Mouse (Mus musculus): ENCODE results near the gene Shisa3. TPM values are rescaled to one million over a fixed set of nuclear protein-coding genes. Genes with fewer than 3 reads are reported as not detected.
A peak's percentile ranks its signal among the peaks of the same experiment; 100 is the strongest.

The Shisa3 gene
- total RNA-seq, 2 experiments from 2014 or later: 0.52 to 1.2 TPM

GRCm38 (mm10) chr5:67606916-67607803 lies 522 bp upstream of the Shisa3 start:
- no peak for DNase-seq (ENCODE audit: low spot score in 2 of 2)
- Histone ChIP-seq H3K27ac (no peak overlapping the region), H3K4me3 (peak overlapping the region; percentile 40)

GRCm38 (mm10) chr5:67608674-67609519 lies 1.2 kb downstream of the Shisa3 start:
- H3K4me3 ChIP-seq: peak overlapping the region; percentile 40
- DNase-seq (ENCODE audit: low spot score in 2 of 2): no peak
- no peak for TF ChIP-seq CTCF (conservative IDR thresholded peaks at IDR 0.05)
- no peak overlapping the region for H3K27ac ChIP-seq

More at GRCm38 (mm10) chr5:67606916-67607803, 522 bp upstream of the Shisa3 start:
- no peak for TF ChIP-seq CTCF (conservative IDR thresholded peaks at IDR 0.05)

GRCm38 (mm10) chr5:67609520-67609837 lies 1.8 kb downstream of the Shisa3 start:
- no peak overlapping the region for H3K27ac ChIP-seq
- no peak for TF ChIP-seq CTCF (conservative IDR thresholded peaks at IDR 0.05)
- DNase-seq (ENCODE audit: low spot score in 2 of 2): no peak
- no peak overlapping the region for H3K4me3 ChIP-seq

DNA sequence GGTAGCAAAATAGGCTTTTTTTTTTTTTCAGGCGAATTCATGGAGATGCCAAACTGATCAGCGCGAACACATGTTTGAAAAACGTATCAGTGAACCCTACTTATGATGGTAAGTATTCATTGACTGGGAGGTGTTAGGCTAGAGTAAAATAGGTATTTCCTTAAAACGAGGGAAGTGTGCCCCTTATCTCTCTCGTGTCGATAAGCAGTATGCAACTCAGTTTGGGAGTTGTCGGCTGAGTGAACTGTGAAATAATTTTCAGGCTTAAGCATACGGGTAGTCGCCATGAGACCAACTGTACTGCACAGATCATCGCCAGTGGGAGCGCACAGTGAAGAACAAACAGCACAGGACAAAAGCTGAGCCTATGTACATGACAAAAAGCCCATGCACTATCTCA lies 13.5 kb downstream of the Shisa3 start:
- DNase-seq (ENCODE audit: low spot score in 2 of 2): no peak
- no peak for TF ChIP-seq CTCF (conservative IDR thresholded peaks at IDR 0.05)
- H3K27ac ChIP-seq: no peak overlapping the region
- H3K4me3 ChIP-seq: no peak overlapping the region

- no peak overlapping the region for H3K27ac ChIP-seq
- no peak for TF ChIP-seq CTCF (conservative IDR thresholded peaks at IDR 0.05)
- DNase-seq (ENCODE audit: low spot score in 2 of 2): no peak
These were observed 20.7 kb downstream of the Shisa3 start for GRCm38 (mm10) chr5:67628180-67628940.

DNA sequence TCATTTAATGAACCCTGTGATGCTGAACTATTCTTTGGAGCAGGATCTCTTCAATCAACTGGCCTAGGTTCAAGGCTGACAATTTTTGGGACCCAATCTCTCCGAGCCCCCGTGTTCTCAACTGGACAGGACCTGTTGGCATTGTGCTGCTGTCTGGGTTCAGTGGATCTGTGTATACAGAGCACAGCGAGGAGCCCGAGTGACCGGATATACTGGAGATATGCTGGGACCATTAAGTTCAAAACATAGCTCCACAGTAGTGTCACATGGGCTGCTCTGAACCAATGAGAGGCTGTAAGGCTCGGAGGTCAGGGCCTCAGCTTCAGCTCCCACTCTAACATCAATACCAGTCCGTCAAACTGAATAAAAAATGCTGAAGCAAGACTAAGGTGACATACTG lies 21.8 kb downstream of the Shisa3 start:
- TF ChIP-seq CTCF (conservative IDR thresholded peaks at IDR 0.05): no peak
- DNase-seq (ENCODE audit: low spot score in 2 of 2): no peak
- H3K4me3 ChIP-seq: no peak overlapping the region
- H3K27ac ChIP-seq: no peak overlapping the region

More at GRCm38 (mm10) chr5:67628180-67628940, 20.7 kb downstream of the Shisa3 start:
- H3K4me3 ChIP-seq: no peak overlapping the region

- no peak for TF ChIP-seq CTCF (conservative IDR thresholded peaks at IDR 0.05)
- Histone ChIP-seq H3K27ac (no peak overlapping the region), H3K4me3 (no peak overlapping the region)
- DNase-seq (ENCODE audit: low spot score in 2 of 2): no peak
These were observed 22.2 kb downstream of the Shisa3 start for GRCm38 (mm10) chr5:67629861-67630260.

- TF ChIP-seq CTCF (conservative IDR thresholded peaks at IDR 0.05): no peak
- DNase-seq (ENCODE audit: low spot score in 2 of 2): no peak
- H3K4me3 ChIP-seq: no peak overlapping the region
- no peak overlapping the region for H3K27ac ChIP-seq
These were observed 23.6 kb downstream of the Shisa3 start for GRCm38 (mm10) chr5:67631261-67631660.

GRCm38 (mm10) chr5:67633138-67633782 lies 25.6 kb downstream of the Shisa3 start:
- H3K27ac ChIP-seq: no peak overlapping the region
- TF ChIP-seq CTCF (conservative IDR thresholded peaks at IDR 0.05): no peak
- H3K4me3 ChIP-seq: no peak overlapping the region
- DNase-seq (ENCODE audit: low spot score in 2 of 2): no peak

DNA sequence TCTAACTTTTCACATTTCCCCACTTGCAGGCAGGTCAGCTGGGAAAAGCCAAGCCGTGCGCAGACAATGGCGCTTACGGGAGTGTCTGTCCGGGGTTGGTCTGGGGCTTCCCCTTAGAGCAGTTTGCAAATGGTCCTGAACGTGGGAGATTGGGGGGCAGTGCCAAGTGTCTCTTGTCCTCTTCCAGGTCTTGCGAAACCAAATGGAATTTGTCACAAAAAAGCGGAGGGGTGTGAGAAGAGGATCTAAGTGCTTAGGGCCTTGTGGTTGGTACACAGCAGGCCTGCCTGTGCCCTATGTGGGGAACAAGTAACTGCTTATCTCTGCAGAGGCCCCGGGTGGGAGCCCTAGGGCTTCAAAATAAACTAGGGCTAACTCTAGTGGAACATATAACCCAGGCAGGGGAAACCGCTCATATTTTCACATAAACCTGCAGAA lies 26.2 kb downstream of the Shisa3 start:
- no peak for DNase-seq (ENCODE audit: low spot score in 2 of 2)
- no peak overlapping the region for H3K27ac ChIP-seq
- no peak for TF ChIP-seq CTCF (conservative IDR thresholded peaks at IDR 0.05)
- no peak overlapping the region for H3K4me3 ChIP-seq

DNA sequence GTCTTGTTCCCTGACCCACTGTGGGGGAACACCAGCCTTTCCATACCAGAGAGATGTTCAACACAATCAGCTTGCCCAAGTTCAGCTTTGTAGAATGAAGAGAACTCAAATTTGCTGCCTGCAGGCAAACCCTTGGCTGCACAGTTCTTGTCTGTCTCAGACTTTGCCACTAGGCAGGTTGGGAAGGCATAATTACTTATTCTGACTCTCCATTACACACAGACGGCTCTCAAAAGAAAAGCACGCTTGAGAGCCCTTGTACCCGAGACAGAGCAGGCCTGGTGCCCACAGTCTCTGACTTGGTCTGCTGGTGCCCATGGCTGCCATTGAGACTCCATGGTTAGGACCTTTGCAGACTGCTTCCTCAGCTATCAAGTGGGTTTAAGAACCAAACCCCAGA lies 26.7 kb downstream of the Shisa3 start:
- DNase-seq (ENCODE audit: low spot score in 2 of 2): no peak
- TF ChIP-seq CTCF (conservative IDR thresholded peaks at IDR 0.05): no peak
- Histone ChIP-seq H3K4me3 (no peak overlapping the region), H3K27ac (no peak overlapping the region)

DNA sequence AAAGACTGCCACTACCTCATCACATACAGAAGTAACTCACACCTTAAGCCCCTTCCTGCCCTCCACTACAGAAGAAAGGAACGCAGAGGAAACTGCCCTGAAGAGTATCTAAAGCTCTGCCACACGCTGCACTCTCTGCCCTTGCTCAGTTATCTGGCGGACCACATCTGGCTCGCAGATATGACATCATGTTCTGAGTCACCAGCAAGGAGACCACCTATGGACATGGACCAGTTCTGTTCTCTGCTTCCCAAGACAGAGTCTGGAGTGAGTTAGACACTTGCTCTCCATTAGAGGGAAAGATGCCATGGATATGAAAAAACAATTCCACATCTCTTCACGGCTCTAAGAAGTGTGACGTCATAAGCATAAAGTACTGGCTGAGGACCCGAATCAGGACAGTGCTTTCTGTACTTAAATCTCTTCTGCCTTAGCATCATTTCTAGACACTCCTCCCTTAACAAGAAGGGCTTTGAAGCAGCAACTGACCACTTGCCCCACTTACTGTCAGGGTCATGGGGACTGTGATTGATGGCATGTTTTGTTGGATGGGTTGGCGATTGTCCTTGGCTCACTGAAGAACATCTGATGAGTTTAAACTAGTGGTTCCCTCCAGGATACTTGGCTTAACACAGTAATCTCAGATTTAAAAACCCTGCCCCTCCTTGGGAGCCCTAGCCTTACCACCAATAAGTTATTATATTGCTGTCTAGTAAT lies 33.1 kb downstream of the Shisa3 start:
- TF ChIP-seq CTCF (conservative IDR thresholded peaks at IDR 0.05): no peak
- no peak for DNase-seq (ENCODE audit: low spot score in 2 of 2)
- no peak overlapping the region for H3K27ac ChIP-seq

More for the DNA sequence above, 33.1 kb downstream of the Shisa3 start:
- H3K4me3 ChIP-seq: no peak overlapping the region
